Mouse (Mus musculus) hindbrain, postnatal 0 days (tissue): ENCODE results near the gene Gm7954. TPM values are rescaled to one million over a fixed set of nuclear protein-coding genes. Genes with fewer than 3 reads are reported as not detected.
"Not testable (repeated sequence)": the region's sequence is repeated elsewhere in the genome, so short reads cannot be mapped to it uniquely, and the experiment has no call there.

ENCODE experiments used
- ATAC-seq: fragments of 200-750 bp; cut with Nextera tagmentation; 2 replicates; pipeline ENCODE4 v1.8.0; 2017; ENCODE audit warnings: mild to moderate bottlenecking, moderate TSS enrichment, moderate library complexity
- DNase-seq: peaks from one replicate; pipeline ENCODE4 v3.0.0-alpha.2; 2015; ENCODE audit warnings: low spot score
- H3K27ac ChIP-seq: fragments of 300-500 bp; sonication (generic); 2 replicates; pipeline ENCODE4 v1.5.1; 2014; ENCODE audit warnings: mild to moderate bottlenecking
- H3K27me3 ChIP-seq: fragments of 300-500 bp; sonication (generic); 2 replicates; pipeline ENCODE4 v1.6.1; 2014; ENCODE audit warnings: low read length, mixed read lengths; ENCODE audit not compliant: insufficient read depth
- H3K36me3 ChIP-seq: fragments of 300-500 bp; sonication (generic); 2 replicates; pipeline ENCODE4 v1.6.1; 2014; ENCODE audit warnings: low read length, mixed read lengths; ENCODE audit not compliant: insufficient read depth
- H3K4me1 ChIP-seq: fragments of 300-500 bp; sonication (generic); 2 replicates; pipeline ENCODE4 v1.6.1; 2014; ENCODE audit warnings: antibody characterized with exemption, low read length, mixed read lengths; ENCODE audit not compliant: insufficient read depth
- H3K4me2 ChIP-seq: fragments of 300-500 bp; sonication (generic); 2 replicates; pipeline ENCODE4 v1.6.1; 2014; ENCODE audit warnings: low read depth, mild to moderate bottlenecking, low read length, moderate library complexity, mixed read lengths
- H3K4me3 ChIP-seq: fragments of 300-500 bp; sonication (generic); 2 replicates; pipeline ENCODE4 v1.5.1; 2014; ENCODE audit warnings: low read length
- H3K9ac ChIP-seq: fragments of 300-500 bp; sonication (generic); replicated peaks from 2 replicates; pipeline ENCODE4 v1.6.1; 2014; ENCODE audit warnings: mild to moderate bottlenecking, low read length, moderate library complexity, mixed read lengths
- H3K9me3 ChIP-seq: fragments of 300-500 bp; sonication (generic); 2 replicates; pipeline ENCODE4 v1.6.1; 2016; ENCODE audit warnings: low read length, mixed read lengths
- CTCF ChIP-seq: IDR thresholded peaks from 2 replicates; pipeline ENCODE4 v1.5.1; 2016; ENCODE audit warnings: antibody characterized with exemption, control low read depth, low read depth
- WGBS: fragments of 180-500 bp; shearing (Covaris S2); extraction: QIAGEN DNeasy Blood & Tissue Kit; methylation state at CpG from one replicate; pipeline ENCODE4 v1.1.7; 2014; 5-methylcytosine and 5-hydroxymethylcytosine counted together
- polyA plus RNA-seq: library from polyadenylated mRNA; unstranded; fragments of >200 nt; fragmentation: Nextera tagmentation; extraction: Ambion mirVana; gene quantifications from 2 replicates; pipeline ENCODE4 v1.2.1, GENCODE M21; 2015
- total RNA-seq: library from RNA; depleted of rRNA; stranded (reverse); fragments of >200 nt; gene quantifications from 2 replicates; pipeline ENCODE4 v1.2.3, GENCODE M21; 2014; rRNA removed

Gene Gm7954
- total RNA-seq (not detected in 2 replicates), polyA plus RNA-seq (not detected in 2 replicates)

DNA sequence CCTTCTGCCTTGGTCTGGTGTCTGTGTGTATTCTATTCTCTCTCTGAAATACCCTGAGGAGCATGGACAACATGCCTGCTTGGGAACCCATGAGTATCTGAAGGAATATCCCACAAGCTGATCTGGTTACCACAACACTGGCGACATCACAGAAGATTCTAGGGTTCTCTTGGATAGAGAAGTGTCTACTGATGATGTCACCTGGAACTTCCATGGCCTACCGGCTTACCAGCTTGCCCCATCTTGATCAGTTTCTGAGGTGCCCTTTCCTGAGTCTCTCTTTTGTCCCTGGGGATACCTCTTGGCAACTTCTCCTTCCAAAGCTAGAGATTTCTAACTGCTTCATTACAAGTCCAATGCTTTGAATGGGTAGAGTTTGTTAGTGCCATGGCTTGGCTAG is at the start of gene Gm7954:
TSS of gene Gm7954 (minus strand) at position 101 of the 400 bp plus-strand sequence.
- H3K9me3 ChIP-seq, ATAC-seq, H3K27ac ChIP-seq, H3K27me3 ChIP-seq, H3K36me3 ChIP-seq, H3K9ac ChIP-seq, H3K4me2 ChIP-seq, DNase-seq, H3K4me3 ChIP-seq, H3K4me1 ChIP-seq: not testable (repeated sequence)
- WGBS: no CpG with 5 or more reads among the region's 2 CpGs

DNA sequence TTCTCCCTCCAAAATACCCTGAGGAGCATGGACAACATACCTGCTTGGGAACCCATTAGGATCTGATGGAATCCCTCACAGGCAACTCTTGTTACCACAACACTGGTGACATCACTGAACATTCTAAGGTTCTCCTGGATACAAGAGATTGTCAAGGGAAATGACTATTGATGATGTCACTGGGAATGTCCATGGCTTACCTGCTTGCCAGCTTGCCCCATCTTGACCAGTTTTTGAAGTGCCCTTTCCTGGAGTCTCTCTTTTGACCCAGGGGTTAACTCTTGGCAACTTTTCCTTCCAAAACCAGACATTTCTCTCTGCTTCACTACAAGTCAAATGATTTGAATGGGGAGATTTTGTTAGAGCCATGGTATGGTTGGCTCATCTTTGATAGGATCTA is 36.1 kb upstream of the Gm7954 start, which contains the start of gene Gm3486:
TSS of gene Gm3486 (minus strand) at position 101 of the 400 bp plus-strand sequence.
- H3K4me1 ChIP-seq, H3K9ac ChIP-seq, H3K9me3 ChIP-seq, ATAC-seq, DNase-seq, H3K27me3 ChIP-seq, H3K4me3 ChIP-seq, H3K27ac ChIP-seq, H3K4me2 ChIP-seq, H3K36me3 ChIP-seq: not testable (repeated sequence)

DNA sequence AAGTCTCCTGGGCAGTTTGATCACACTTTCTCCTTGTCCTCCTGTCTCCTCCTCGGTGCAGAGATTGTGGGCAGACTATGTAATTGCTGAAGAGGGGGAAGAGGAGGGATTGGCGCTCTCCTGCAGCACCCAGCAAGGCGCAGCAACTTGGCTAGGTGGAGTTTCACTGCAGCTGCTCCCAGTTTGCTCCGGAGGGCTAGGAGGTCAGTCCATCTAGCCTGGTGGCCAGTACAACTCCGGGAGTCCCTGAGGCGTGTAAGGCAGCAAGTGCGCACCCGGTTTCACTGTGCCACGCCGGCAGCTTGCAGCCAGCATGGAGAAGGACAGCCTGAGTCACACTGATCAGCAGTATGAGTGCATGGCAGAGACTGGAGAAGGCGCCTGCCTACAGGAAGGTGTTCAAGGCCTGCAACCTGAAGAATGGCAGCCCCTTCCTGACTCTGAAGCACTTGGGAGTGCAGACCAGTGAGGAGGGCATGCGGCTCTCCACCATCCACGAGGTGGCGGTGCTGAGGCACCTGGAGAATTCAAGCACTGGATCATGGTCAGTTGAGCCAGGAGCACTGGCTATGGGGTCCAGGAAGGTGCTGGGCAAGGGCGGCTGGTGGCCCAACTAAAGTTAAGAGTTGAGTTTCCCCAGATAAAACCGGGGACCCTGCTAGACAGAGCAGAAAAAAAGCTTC is 27.8 kb downstream of the Gm7954 start:
- H3K27ac ChIP-seq, H3K27me3 ChIP-seq, H3K4me1 ChIP-seq, ATAC-seq, H3K4me3 ChIP-seq, H3K9ac ChIP-seq, H3K36me3 ChIP-seq, H3K9me3 ChIP-seq: not testable (repeated sequence)
- H3K4me2 ChIP-seq: peak overlapping the region; percentile 38; the same call in 1 of the 2 replicates
- peak; percentile 52 for TF ChIP-seq CTCF
- peak; percentile 4 for DNase-seq
- 29% methylated on average over 9 of the region's 16 CpGs for WGBS

DNA sequence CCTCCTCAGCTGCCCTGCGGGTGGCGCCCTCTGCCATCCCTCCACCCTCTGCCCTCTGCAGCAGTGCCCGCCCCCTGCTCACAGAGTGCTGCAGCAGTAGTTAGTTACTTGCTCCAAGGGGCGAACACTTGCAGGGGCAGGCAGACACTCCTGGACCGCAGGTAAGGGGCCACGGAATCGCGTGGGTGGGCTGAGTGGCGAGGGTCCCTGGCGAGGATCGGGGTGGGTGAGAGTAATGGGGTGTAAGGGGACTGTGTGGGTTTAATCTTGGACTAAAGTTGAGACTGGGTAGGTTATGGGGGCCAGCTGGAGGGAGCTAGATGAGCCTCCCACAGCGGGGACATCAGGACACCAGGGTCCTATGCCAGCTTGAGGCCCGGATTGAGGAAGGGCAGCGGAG is 28.6 kb downstream of the Gm7954 start:
- peak overlapping the region; percentile 38; the same call in 1 of the 2 replicates for H3K4me2 ChIP-seq
- not testable (repeated sequence) for H3K27me3 ChIP-seq, H3K36me3 ChIP-seq, ATAC-seq, H3K9me3 ChIP-seq, H3K4me1 ChIP-seq, H3K9ac ChIP-seq, H3K27ac ChIP-seq, DNase-seq, H3K4me3 ChIP-seq
- WGBS: 8% methylated on average over 13 of the region's 14 CpGs

DNA sequence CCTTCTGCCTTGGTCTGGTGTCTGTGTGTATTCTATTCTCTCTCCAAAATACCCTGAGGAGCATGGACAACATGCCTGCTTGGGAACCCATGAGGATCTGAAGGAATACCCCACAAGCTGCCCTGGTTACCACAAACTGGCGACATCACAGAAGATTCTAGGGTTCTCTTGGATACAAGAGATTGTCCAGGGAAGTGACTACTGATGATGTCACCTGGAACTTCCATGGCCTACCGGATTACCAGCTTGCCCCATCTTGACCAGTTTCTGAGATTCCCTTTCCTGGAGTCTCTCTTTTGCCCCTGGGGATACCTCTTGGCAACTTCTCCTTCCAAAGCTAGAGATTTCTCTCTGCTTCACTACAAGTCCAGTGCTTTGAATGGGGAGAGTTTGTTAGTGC is 45.1 kb downstream of the Gm7954 start, which contains the start of gene Gm6482:
TSS of gene Gm6482 (minus strand) at position 101 of the 400 bp plus-strand sequence.
- DNase-seq: not testable (repeated sequence)

More for the DNA sequence above, 45.1 kb downstream of the Gm7954 start, which contains the start of gene Gm6482:
- H3K4me2 ChIP-seq, H3K9me3 ChIP-seq, H3K36me3 ChIP-seq, H3K4me3 ChIP-seq, ATAC-seq, H3K27me3 ChIP-seq, H3K9ac ChIP-seq, H3K4me1 ChIP-seq, H3K27ac ChIP-seq: not testable (repeated sequence)
- 50% methylated on average over 1 of the region's 2 CpGs for WGBS

Other genes starting within 250 kb of the Gm7954 start
- 0.10 TPM in 1 of 2 replicates, not detected in the other for gene Gm2832, start 174.7 kb downstream of the Gm7954 start, total RNA-seq
- gene Gm2832, start 174.7 kb downstream of the Gm7954 start, polyA plus RNA-seq: 0.56 and 0.57 TPM in 2 replicates
- gene Gm5798, start 104.9 kb downstream of the Gm7954 start, total RNA-seq: not detected in 2 replicates
- gene Gm5798, start 104.9 kb downstream of the Gm7954 start, polyA plus RNA-seq: not detected in 2 replicates
- gene Gm7945, start 67.1 kb downstream of the Gm7954 start, total RNA-seq: not detected in 2 replicates
- 0.13 TPM in 1 of 2 replicates, not detected in the other for gene Gm7945, start 67.1 kb downstream of the Gm7954 start, polyA plus RNA-seq
- not detected in 2 replicates for gene Gm6482, start 45.2 kb downstream of the Gm7954 start, total RNA-seq
- gene Gm6482, start 45.2 kb downstream of the Gm7954 start, polyA plus RNA-seq: not detected in 2 replicates
- gene Gm3486, start 36.0 kb upstream of the Gm7954 start, total RNA-seq: not detected in 2 replicates
- not detected in 2 replicates for gene Gm3486, start 36.0 kb upstream of the Gm7954 start, polyA plus RNA-seq
- gene Gm7970, start 102.1 kb upstream of the Gm7954 start, total RNA-seq: not detected in 2 replicates
- gene Gm7970, start 102.1 kb upstream of the Gm7954 start, polyA plus RNA-seq: not detected in 2 replicates
- not detected in 2 replicates for gene 1700049E17Rik2, start 119.7 kb upstream of the Gm7954 start, total RNA-seq
- not detected in 2 replicates for gene 1700049E17Rik2, start 119.7 kb upstream of the Gm7954 start, polyA plus RNA-seq
- not detected in 2 replicates for gene Gm3072, start 171.1 kb upstream of the Gm7954 start, total RNA-seq
- gene Gm3072, start 171.1 kb upstream of the Gm7954 start, polyA plus RNA-seq: not detected in 2 replicates
- gene Gm3676, start 193.0 kb upstream of the Gm7954 start, total RNA-seq: not detected in 2 replicates
- not detected in 2 replicates for gene Gm3676, start 193.0 kb upstream of the Gm7954 start, polyA plus RNA-seq
- gene Gm8068, start 248.4 kb upstream of the Gm7954 start, total RNA-seq: not detected in 2 replicates
- gene Gm8068, start 248.4 kb upstream of the Gm7954 start, polyA plus RNA-seq: not detected in 2 replicates